ENCODE assay signal across 9 mouse cellular contexts in the genomic region with DNA sequence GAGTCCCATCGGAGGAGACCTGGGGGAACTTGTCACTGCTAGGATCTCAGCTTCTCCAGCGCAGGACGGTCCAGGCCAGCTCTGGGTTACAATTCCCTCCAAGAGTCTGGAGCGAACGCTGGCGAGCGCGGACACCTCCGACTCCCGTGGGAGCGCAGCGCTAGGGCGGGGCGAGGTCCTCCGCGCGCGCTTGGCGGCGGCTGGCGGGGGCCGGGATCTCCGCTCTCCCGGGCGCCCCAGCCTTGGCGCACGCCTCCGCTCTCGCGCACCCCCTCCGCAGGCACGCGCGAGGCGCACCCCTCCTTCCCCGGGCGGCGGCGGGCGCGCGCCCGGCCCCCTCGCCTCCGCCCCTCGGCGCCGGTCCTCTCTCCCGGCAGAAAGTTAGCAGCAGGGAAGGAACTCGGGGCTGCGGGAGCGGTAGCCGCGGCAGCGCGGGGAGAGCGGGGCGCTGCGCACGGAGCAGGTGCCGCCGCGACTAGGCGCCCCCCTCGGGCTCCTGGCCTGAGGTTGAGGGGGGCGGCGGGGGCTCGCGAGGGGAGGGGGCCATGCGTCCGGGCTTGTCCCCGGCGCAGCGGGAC. TPM values are rescaled to one million over a fixed set of nuclear protein-coding genes. Genes with fewer than 3 reads are reported as not detected.
A peak's percentile ranks its signal among the peaks of the same experiment; 100 is the strongest.
DNase-seq lines count a peak whose midpoint lies in the region; ATAC-seq and TF ChIP-seq lines count a peak whose summit lies in the region.
"Had no signal": no experiment of that assay in that cellular context is flagged by ENCODE, and none has a peak within 500 bp of the region (broad histone marks: within the 10 kb centered on the region; RNA-seq: fewer than 3 reads in every experiment).

TSS of gene Hs3st4 (plus strand) at position 409 of the 578 bp plus-strand sequence.

- TF ChIP-seq CTCF in ES-Bruce4 (IDR thresholded peaks at IDR 0.05; ENCODE audit: low read depth, low read length) = no peak

- peak; percentile 55 to 65 for DNase-seq in cerebellum, postnatal 10 days
- no peak for DNase-seq in cerebellum, adult 9-10 months
- peak in 1 of 2 experiments; percentile 16 for DNase-seq in layer of hippocampus, postnatal 14 days (ENCODE audit: low spot score in 2 of 2)
- DNase-seq in c-Kit-positive CD71-positive TER-119-positive erythroid progenitor cells, embryonic 14.5 days (ENCODE audit: low spot score) = no peak

- TF ChIP-seq EP300 in ES-Bruce4 (IDR thresholded peaks at IDR 0.05; ENCODE audit: insufficient read depth, low read depth, low read length) = no peak

- no peaks in the 10 kb centered on the region for H3K36me3 ChIP-seq in ES-Bruce4 (ENCODE audit: control insufficient read depth, insufficient read depth, low read length, poor library complexity, severe bottlenecking)
- no peaks in the 10 kb centered on the region for H3K36me3 ChIP-seq in forebrain, embryonic 15.5 days
- no peaks in the 10 kb centered on the region for H3K36me3 ChIP-seq in midbrain, embryonic 15.5 days (replicated peaks)

- H3K27me3 ChIP-seq in ES-Bruce4 (ENCODE audit: control insufficient read depth, insufficient read depth, low read length, poor library complexity, severe bottlenecking) = peaks cover 15% of the 10 kb centered on the region
- peaks cover 51% of the 10 kb centered on the region for H3K27me3 ChIP-seq in forebrain, embryonic 15.5 days
- H3K27me3 ChIP-seq in midbrain, embryonic 15.5 days (replicated peaks) = peaks cover 43% of the 10 kb centered on the region

- WGBS in forebrain, embryonic 15.5 days = 1% methylated on average over 58 of the region's 74 CpGs
- WGBS in midbrain, embryonic 15.5 days = under 1% methylated on average over 68 of the region's 74 CpGs

- H3K4me2 ChIP-seq in forebrain, embryonic 15.5 days (replicated peaks) = peak within 1 kb of the TSS; percentile 94
- peak within 1 kb of the TSS; percentile 86 for H3K4me2 ChIP-seq in midbrain, embryonic 15.5 days

- H3K4me1 ChIP-seq in ES-Bruce4 (ENCODE audit: control insufficient read depth, insufficient read depth, low read length) = no peaks in the 10 kb centered on the region
- peaks cover 13% of the 10 kb centered on the region for H3K4me1 ChIP-seq in forebrain, embryonic 15.5 days
- H3K4me1 ChIP-seq in midbrain, embryonic 15.5 days = peaks cover 19% of the 10 kb centered on the region

- peak; percentile 61 for ATAC-seq in forebrain, embryonic 15.5 days (replicated peaks)
- peak; percentile 60 for ATAC-seq in midbrain, embryonic 15.5 days (replicated peaks)
- ATAC-seq in monocyte, adult 5-6 weeks (replicated peaks; ENCODE audit: insufficient number of reproducible peaks, low FRiP score, low TSS enrichment, poor library complexity, severe bottlenecking) = no peak

- H3K9ac ChIP-seq in ES-Bruce4 (ENCODE audit: low read depth, poor library complexity, severe bottlenecking) = peak within 1 kb of the TSS; percentile 94
- H3K9ac ChIP-seq in forebrain, embryonic 15.5 days (replicated peaks) = peak within 1 kb of the TSS; percentile 55
- peak within 1 kb of the TSS; percentile 71 for H3K9ac ChIP-seq in midbrain, embryonic 15.5 days

- H3K4me3 ChIP-seq in ES-Bruce4 (ENCODE audit: low read depth, low read length) = peak within 1 kb of the TSS; percentile 82
- peak within 1 kb of the TSS; percentile 70 for H3K4me3 ChIP-seq in forebrain, embryonic 15.5 days
- H3K4me3 ChIP-seq in midbrain, embryonic 15.5 days = peak within 1 kb of the TSS; percentile 76

- no peak within 1 kb of the TSS for H3K27ac ChIP-seq in ES-Bruce4 (ENCODE audit: insufficient read depth, low read length)
- H3K27ac ChIP-seq in forebrain, embryonic 15.5 days (replicated peaks) = peak within 1 kb of the TSS; percentile 33
- H3K27ac ChIP-seq in midbrain, embryonic 15.5 days = peak within 1 kb of the TSS; percentile 68

- TF ChIP-seq POLR2A in ES-Bruce4 (IDR thresholded peaks at IDR 0.05; ENCODE audit: insufficient read depth, low read length) = no peak

- H3K9me3 ChIP-seq in ES-Bruce4 (replicated peaks; ENCODE audit: control insufficient read depth, insufficient read depth, low read length, poor library complexity, severe bottlenecking) = 0 out of 2 replicates have a peak, but pooled peaks cover 3% of the 10 kb centered on the region
- no peaks in the 10 kb centered on the region for H3K9me3 ChIP-seq in forebrain, embryonic 15.5 days
- no peaks in the 10 kb centered on the region for H3K9me3 ChIP-seq in midbrain, embryonic 15.5 days

RNA-seq across cellular contexts. Expression of gene Hs3st4, which starts in this region (rescaled TPM):
- 0.27 TPM in 1 of 2 replicates, not detected in the other for polyA plus RNA-seq in ES-Bruce4 (2011; ENCODE audit: insufficient read depth, insufficient read length, low read depth, missing spikeins)
- 10.5 and 13.4 TPM in 2 replicates for polyA plus RNA-seq in forebrain, embryonic 15.5 days (2015; fragmentation: Nextera tagmentation; extraction: Ambion mirVana)
- total RNA-seq in layer of hippocampus, postnatal 14 days (2021) = 10 to 100 TPM; 88.0 to 89.6 TPM
- polyA plus RNA-seq in midbrain, embryonic 15.5 days (2015; fragmentation: Nextera tagmentation; extraction: Ambion mirVana) = 20.4 and 21.6 TPM in 2 replicates
- not detected in 3 replicates for total RNA-seq in monocyte, adult 5-6 weeks (2017)
- polyA plus RNA-seq: C2C12 had no signal

Comparison
In these comparisons a context has a peak if more than half of its experiments do, and no peak if none do; other contexts are left out.
1. RNA of gene Hs3st4 (total RNA-seq): 88.0 to 89.6 TPM in layer of hippocampus, postnatal 14 days; not detected in monocyte, adult 5-6 weeks; every median in the first group is over 10 times any median in the second.
2. DNase-seq: peak in cerebellum, postnatal 10 days (2 of 2); none in cerebellum, adult 9-10 months (single experiment) and c-Kit-positive CD71-positive TER-119-positive erythroid progenitor cells, embryonic 14.5 days (single experiment).
3. Peak in every context shown above with its lines, with median percentiles within 50 percentile points of each other: H3K4me3 ChIP-seq and H3K9ac ChIP-seq.